ENCODE assay signal across 17 mouse cellular contexts in genomic region chr16:42113246-42113645, GRCm38 (mm10).
"Had no signal": no experiment of that assay in that cellular context is flagged by ENCODE, and none has a peak within 500 bp of the region (broad histone marks: within the 10 kb centered on the region; RNA-seq: fewer than 3 reads in every experiment).

No protein-coding gene starts in this region.

- H3K27ac ChIP-seq: neural tube, embryonic 12.5 days; neural tube, embryonic 13.5 days; neural tube, embryonic 15.5 days; stomach, embryonic 15.5 days; stomach, postnatal 0 days had no signal

- DNase-seq: retina, postnatal 1 day; right cerebral cortex, adult 18-20 months; right cerebral cortex, postnatal 14 days; right cerebral cortex, postnatal 25 days; right cerebral cortex, postnatal 4 days; spleen, adult 18-20 months; thymus, adult 18-20 months; thymus, adult 2 months; thymus, postnatal 14 days; thymus, postnatal 25 days; thymus, postnatal 36 days; thymus, postnatal 4 days had no signal

- H3K9me3 ChIP-seq: neural tube, embryonic 12.5 days; neural tube, embryonic 13.5 days; neural tube, embryonic 15.5 days; stomach, embryonic 15.5 days had no signal

- H3K4me3 ChIP-seq: neural tube, embryonic 12.5 days; neural tube, embryonic 13.5 days; neural tube, embryonic 15.5 days; stomach, embryonic 15.5 days had no signal

- H3K36me3 ChIP-seq: neural tube, embryonic 12.5 days; neural tube, embryonic 13.5 days; neural tube, embryonic 15.5 days; stomach, embryonic 15.5 days had no signal

- H3K9ac ChIP-seq: neural tube, embryonic 12.5 days; neural tube, embryonic 13.5 days; neural tube, embryonic 15.5 days; stomach, embryonic 15.5 days had no signal

- H3K27me3 ChIP-seq: neural tube, embryonic 12.5 days; neural tube, embryonic 13.5 days; neural tube, embryonic 15.5 days; stomach, embryonic 15.5 days had no signal

- H3K4me1 ChIP-seq: neural tube, embryonic 12.5 days; neural tube, embryonic 13.5 days; neural tube, embryonic 15.5 days; stomach, embryonic 15.5 days had no signal
